Mouse (Mus musculus) CD4-positive helper T cell, adult 2 months (primary cell): ENCODE measurements at regions not wholly inside any gene's neighbourhood (a gene's known extent, or its start where the extent isn't known, plus 50 kb on each side); places are given as distances from the start of the nearest gene placed in this dataset.
"Not testable (repeated sequence)": the region's sequence is repeated elsewhere in the genome, so short reads cannot be mapped to it uniquely, and the experiment has no call there.

Experiments used
- DNase-seq: peaks from one replicate; pipeline ENCODE4 v3.0.0-alpha.2; 2012; ENCODE audit warnings: low read depth, missing footprints, low spot score

DNA sequence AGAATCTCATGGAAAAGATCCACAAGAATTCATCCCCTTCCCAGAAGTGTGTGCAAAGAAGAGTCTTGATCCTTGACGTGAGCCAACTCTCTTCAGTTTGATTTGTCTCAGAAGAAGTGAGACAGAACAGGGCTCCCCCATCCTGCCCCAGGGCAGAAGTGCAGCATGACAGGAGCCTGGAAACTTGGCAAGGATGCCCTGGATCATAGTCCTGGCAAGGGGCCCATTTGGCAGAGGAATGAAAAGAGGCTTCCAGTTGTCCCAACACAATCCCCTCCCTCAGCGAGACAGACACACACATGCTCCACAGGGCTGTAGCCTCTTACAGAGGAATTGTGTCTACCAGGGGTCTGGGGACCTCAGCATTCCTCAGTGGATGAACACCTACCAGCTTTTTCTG, 102.7 kb downstream of the Ptpn20 start:
- no peak for DNase-seq

DNA sequence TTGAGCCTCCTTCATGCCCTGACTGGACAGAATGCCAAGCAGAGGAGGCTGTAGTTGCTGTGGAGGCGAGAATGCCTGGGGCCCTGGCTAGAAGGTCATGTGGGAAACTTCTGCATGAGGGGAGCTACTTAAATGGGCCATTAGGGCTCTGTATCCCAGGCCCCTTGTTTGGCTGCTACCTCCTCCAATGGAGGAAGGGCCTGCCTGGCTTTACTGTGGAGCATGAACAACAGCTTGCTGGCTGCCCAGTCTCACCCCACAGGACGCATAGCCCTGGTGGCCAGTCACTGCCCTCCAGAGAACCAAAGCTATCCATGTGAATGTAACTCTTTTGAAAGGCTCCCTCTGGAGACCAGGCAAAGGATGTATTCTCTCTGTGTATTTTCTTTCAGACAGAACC, 105.2 kb downstream of the Ptpn20 start:
- no peak for DNase-seq

DNA sequence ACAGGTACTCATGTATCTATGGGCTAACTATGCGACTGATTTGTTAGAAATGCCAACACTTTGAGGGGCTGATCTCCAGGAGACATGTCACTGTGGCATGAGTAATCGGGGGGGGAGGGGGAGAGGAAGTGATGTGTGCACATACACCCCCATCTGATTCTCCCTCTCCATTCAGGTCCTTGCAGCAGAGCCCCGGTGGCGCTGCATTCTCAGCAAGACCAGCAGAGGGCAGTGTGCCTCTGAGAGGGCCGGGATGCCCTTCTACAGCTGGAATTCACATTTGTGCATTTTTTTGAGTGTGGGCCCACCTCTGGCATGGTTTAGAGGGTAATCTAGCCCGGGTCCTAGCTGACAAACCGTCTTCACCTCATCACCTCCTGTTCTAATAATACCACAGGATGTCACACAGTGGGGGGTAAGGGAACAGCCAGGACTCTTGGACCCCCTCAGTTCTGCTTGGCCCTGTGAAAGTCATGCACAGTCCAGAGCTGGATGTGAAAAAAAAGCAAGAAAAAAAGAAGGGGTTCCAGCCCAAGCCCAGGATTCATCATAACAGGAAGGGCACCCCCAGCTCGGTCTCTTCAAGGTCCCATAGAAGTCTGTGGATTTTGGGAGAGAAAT, 106.5 kb downstream of the Ptpn20 start:
- peak; percentile 7 for DNase-seq

DNA sequence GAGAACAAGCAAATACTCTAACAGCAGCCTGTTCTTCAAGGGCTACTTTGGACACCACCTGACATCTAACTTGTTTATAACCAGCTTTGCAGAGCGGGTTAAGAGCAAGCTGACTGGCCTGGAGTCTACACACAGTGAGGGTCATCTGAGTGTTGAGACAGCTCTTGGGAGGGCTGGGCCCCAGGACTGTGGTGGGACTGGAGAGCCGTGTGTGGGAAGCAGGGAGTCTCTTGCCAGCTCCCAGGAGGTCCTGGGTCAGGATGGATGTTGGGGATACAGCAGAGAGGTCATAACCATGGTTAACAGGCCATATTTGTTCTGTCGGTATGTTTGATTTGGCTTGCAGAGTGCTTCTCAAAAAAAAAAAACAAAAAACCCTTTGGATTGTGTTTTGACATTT, 107.8 kb downstream of the Ptpn20 start:
- DNase-seq = no peak

DNA sequence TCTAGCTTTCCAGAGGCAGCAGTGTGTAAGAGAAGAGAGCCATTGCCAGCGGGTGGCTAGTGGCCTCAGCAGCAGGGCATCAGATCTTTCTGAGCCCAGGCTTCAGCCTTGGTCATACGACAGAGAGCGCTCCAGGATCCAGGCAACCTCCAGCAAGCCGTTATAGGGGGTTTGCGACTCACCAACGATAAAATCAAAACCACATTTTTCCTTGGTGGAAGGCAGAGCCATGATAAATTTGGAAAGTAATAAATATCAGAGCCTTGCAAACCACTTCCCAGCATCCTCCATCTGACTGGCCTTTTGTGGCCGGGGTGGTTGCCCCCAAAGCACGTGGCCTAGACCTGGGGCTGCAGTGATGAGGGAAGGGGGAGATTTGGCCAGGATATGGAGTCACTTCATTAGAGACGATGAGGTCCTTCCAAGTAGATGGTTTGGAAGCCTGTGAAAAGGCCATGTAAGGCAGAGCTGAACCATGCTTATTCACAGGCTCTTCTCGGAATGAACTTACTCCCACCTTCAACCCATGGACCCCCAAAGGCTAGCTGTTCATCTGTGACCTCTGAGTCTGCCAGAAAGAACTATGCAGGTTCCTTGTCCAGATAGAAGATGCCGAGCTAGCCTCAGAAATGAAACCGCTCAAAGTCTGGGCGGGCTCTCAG, 110.9 kb downstream of the Ptpn20 start:
- DNase-seq = no peak

DNA sequence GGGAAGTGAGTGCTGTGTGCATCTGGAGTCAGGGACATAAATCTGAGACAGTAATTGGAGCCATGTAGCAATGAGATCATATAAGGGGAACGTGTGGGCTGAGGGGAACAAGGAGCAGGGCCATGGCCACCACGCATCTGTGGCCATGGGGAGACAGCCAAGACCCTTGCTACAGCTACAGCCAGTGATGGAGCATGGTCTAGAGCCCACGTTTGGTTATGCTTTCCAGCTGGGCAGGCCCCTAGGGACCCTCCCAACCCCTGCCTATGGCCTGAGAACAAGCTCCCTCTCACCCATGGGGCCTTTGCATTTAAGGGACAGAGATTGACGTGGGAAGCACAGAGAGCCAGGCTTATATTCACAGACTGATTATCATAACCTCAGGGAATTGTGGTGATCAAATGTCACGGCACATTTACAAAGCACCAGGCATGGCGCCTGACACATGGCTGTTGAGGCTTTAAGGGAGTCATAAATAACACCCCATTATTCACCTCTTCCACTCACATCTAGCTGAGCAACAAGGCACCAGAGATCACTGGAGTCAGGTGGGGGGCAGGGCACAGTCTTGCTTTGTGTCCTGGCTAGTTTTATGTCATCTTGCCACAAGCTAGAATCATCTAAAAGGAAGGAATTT, 118.8 kb downstream of the Ptpn20 start:
- DNase-seq = no peak

DNA sequence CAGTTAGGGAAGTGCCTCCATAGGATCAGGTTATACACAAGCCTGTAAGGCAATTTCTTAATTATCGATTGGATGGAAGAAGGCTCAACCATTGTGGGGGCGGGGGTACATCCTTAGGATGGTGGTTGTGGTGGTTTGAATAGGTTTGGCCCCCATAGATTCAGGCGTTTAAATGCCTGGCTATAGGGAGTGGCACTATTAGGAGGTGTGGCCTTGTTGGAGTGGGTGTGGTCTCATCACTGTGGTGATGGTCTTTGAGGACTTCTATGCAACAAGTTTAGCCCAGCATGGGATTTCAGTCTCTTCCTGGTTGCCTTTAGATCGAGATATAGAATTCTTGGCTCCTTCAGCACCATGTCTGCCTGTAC, 119.3 kb downstream of the Ptpn20 start:
- DNase-seq = no peak

DNA sequence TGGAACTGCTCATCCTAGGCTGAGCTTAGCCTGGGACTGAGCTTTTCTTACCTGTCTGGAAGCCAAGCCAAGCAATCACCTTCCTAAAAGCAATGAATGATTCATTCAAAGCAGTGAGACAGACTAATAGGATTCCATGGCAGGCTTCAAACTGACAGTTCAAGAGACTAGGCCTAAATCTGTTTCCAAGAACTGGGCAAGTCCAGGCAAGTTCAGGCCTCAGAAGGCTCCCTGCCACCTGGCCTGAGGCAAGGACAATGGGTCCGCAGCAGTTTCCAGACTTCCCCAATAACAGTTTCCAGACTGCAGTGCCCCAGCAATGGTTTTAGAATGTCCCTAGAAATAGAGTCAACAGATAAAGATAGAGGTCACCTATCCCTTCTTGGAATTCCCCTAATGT, 123.5 kb downstream of the Ptpn20 start:
- no peak for DNase-seq

DNA sequence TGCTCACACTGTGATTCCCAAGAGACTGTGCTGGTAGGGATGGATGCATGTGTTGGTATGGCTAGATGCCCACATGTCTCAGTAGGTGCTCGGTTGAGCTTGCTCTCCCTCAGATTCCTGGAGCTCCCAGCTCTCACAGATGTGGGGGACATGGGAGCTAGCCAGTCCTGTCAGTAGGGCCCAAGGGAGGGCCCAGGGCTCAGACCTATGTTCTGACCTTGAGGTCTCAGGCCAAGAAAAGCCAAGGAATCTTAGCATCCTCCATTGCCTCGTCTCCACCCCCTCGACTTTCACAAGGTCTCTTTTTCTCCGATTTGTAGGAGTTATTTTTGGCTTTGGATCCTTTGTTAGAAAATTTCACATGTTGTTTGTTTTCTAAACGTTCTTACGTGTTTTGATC, 130.6 kb downstream of the Ptpn20 start:
- DNase-seq = no peak

DNA sequence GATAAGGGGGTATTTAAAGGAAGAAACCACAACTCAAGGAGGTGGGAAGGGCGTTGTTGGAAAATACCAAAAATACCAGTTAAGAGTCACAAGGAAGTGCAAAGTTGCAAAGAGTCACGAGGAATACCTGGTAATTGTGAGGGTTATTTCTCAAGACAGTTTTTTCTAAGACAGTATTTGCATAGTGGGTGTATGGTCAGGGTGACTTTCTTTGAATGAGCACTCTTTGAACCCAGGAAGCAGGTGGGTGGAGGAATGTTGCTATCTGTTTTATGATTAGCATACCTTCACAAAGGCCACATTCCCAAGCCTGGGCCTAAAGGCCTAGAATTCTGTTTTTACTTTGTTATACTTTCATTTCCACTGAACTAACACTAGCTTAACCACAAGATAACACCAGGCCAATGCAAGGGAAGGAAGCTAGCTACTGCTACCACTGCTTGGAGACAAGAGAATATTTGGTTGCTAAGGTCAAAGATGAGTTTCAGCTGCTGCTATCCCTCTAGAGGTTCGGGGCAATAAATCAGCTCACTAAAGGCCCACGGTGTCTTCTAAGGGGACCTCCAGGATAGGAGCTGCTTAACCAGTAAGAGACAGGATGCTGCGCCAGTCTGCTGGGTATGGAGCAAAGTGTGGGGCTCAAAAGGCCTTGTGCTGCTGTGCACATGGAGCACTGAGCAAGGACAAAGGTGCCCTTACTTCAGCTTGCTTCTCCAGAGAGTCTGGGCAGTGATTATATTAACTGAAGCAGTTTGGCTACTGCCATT, 133.6 kb downstream of the Ptpn20 start:
- not testable (repeated sequence) for DNase-seq

DNA sequence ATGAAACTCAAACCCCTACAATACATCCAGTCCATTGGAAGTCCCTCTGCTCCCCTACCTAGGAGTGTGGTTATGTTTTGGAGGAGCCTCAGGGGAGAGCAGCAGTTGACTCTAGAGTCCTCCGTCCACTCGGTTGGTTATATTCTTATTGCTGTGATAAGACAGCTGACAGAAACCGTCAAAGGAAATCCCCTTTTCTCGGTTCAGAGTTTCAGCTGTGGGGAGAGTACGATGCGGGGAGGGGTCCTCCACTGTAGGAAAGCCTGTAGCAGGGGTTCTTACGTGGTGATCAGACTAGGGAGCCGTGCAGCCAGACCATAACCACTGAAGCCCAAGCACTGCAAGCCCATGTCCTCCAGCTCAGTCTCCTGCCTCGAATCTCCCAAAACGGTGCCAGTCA, 137.5 kb downstream of the Ptpn20 start:
- DNase-seq = no peak

DNA sequence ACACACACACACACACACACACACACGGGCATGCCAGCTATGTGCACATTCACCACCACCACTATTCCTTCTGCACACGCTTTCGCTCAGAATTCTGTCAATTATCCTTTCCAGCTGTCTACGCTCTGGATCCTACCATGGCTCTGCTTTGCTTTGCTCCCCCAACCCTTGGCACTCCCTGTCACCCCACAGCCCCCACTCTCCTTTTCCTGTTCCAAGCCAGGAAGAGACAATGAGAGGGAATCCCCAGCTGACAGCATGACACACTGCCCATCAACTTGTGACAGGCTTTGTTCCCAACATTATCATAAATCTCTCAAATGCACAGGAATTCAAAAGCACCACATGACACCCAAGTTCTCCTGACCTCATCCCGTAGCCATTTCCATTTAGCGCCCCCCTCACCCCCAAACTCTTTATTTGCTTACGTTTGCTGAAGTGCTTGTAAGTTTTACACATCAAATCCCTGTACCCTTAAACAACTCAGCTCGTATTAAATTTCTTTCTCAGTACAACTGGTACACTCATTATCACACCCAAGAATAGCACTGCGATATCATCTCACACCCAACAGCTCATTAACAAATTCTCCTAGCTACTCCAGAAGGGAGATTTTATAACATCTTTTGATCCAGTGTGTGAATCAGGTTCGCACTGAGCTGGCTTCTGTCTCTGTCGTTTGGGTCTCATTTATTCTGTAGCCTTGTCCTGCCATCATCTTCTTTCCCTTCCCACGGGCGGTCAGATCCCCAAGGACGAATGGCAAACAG, 140.3 kb downstream of the Ptpn20 start:
- no peak for DNase-seq

DNA sequence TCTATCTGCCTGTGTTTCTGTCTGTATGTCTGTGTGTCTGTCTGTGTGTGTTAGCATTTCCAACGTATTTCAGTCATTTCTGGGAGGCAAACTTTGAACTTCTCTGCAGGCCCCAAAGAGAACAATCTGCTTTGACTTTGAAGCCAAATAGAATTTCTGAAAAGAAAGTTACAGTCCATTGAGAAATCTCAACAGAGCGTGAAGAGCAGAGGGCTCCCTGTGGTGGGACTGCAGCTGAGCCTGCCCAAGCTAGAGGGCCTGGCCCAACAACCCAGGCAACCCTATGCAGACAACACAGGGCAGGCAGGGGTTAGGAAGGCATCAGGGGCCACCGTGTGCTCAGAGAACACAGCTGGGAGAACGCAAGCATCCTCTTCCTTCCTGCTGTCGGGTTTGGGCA, 143.7 kb downstream of the Ptpn20 start:
- DNase-seq = no peak

DNA sequence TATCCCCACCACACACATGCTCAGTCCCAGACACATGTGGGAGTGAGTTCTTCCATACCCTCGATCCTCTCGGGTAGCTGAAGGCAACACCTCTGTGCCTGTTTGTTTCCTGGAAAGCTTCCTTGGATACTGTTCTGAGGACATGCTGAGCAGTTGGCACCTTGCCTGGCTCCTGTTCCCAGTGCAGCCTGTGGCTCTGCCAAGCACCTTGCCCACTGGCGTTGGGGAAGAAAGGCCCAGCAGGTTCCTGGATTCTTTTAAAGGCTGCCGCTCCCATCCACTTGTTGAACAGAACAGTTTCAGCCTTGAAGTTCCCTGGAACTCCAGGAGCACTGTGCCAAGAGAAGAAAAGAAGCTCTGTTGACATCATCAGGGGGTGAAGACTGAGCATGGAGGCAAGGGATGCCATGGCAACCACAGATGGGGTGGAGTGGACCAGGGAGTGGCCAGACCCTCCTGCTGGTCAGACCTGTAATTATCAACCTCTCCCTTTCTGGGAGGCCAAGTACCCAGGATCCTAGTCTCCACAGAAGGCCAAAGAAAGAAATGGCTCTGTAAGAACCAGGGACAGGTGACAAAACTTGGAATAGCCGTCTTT, 145.5 kb downstream of the Ptpn20 start:
- no peak for DNase-seq

DNA sequence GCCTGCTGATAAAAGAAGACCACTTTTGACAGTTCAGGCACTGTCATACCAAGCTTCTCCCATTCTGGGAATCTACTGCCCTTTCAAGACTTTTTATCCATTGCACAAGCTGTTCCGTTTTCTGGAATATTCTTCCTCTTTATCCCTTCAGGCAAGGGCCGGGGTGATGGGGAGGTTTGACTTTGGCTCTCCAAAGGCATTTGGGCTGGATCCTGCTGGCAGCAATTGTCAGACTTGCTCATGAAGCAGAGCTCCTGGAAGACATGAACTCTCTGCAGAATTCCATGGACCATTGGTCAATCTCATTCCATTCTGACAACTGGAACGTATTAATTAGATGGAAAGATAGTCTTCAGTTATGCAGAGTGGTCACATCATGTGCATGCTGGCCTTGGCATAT, 146.6 kb downstream of the Ptpn20 start:
- no peak for DNase-seq

DNA sequence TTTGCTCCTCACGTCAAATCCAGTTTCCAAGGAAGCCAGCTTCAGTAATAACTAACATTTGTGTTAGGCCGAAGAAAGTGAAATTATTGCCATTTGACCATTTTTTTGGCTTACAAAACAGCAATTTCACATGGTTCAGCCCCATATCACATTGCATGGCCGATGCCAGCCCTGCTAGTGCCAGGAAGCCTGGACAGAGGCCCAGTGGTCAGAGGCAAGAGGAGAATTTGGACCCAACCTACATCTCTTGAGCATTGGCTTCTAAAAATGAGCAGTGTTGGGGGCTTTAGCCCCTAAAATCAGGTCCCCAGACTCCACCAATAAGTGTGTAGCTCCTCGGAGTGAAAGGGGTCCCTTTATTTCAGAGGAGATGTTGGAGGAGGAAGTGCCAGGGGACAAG, 157.2 kb downstream of the Ptpn20 start:
- no peak for DNase-seq

DNA sequence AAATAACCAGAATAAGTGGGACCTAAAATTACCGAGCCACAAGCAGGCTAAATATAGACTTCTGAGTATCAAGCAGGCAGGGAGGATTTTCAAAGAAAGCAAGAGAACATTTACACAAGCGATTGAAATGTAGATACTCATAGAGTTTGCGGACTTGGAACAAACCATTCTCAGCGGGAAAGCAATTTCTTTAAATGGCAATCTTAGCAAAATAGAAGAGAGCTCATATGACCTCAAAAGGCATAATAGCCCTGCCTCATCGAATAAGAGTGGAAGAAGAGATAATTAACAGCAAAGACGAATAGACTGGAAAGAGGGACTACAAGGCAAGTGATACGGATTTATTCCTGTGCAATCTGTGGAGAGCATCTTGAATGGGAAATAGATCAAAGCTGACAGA, 163.7 kb upstream of the Gdf10 start:
- DNase-seq = no peak

DNA sequence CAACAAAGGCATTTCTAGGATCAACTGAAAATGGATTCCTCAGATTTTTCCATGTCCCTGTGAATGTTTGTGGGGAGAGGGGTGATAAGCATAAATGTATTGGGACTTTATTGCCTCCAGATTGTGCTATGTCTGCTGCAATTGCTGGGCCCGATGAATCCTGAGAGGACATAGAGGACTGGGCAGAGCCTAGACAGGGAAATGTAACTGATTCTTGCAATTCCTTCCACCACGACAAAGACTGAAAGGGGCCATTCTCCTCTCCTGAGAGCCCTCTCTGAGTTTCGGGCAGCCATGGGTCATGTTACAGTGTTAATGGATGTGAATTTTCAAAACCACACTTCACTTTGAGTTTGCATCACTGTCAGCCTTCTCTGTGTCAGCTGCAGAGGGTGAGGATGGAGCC, 159.7 kb upstream of the Gdf10 start:
- no peak for DNase-seq

DNA sequence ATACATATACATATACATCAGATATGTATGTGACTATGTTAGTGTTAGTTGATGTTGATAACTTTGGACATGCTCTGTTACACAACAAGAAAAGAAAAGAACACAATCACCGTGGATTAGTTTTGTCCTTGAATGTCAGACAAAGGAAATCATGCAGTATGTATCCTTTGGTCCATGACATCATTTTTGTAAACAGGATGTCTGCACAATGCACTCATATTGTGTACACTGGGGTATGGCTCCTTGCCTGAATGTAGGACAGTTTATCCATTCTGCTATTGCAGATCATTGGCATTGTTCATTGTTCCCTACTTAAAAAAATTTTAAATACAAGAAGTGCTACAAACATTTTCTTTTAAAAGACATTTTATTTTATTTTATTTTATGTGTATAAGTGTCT, 157.6 kb upstream of the Gdf10 start:
- no peak for DNase-seq

DNA sequence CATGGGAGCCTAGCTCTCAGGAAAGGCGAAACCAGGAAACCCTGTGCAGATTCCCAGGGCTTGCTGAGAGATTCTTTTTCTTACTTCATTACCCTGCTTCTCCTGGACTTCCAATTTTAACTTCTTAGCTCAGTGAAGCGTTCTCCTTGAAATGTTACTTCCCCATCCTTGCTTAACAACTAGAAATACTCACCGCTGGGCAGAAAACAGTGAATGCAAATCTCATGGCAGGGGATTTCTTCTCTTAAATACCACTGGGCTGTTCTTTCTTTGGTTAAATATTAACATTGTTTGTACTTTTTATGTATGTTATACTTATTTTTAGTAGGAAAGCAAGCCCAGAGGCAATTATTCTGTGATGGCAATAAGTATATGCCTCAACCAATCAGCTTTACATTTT, 151.0 kb upstream of the Gdf10 start:
- no peak for DNase-seq

DNA sequence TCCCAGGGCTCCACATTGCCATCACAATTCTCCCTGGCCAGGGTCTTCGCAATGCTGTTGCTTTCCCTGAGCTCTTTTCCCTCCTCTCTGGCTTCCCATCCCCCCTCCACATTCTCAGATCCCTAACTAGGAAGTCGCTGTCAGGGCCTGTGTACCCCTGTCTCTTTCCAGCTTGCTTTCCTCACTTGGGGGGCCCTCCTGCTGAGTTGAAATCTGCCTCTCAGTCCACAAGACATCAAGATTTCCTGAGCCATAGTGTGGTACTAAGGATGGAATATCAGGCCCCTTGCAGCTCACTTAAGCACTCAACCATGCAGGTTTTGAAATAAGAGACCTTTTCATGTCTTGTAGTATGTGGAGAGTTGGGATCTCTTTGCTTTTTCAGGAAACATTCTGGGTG, 133.8 kb upstream of the Gdf10 start:
- no peak for DNase-seq

DNA sequence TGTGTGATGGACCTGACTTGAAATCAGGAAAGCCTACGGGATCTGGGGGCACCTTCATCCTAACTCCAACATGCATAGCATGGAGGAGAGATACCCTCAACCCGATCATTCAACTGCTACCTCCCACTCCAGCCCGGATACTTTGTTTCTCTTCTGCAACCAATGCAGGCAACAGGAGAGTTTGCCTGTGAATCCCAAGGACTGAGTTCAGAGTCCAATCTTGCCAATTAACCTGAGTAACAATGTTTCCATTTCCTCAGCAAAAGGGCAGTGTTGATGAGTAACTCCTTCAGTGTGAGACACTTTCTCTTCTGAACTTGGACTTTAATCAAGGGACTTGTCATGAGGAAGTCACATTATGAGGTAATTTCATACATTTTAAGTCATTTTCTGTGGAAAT, 129.1 kb upstream of the Gdf10 start:
- no peak for DNase-seq
